ENCODE assay signal across 16 mouse cellular contexts in the genomic region with DNA sequence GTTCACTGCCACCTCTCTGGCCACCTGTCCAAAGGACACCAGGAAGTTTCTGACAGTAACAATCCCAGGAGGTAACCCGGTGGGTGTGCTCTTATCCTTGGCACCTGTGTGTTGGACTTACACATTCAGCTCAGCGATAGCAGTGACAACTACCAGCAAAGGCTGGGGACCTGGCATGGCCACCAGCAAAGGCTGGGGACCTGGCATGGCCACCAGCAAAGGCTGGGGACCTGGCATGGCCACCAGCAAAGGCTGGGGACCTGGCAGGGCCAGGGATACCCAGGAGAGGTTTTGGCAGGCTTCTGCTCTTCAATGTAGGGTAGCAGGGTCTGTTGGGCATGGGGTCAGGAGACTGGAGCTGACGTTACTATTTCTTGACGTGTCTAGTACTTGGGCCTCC. TPM values are rescaled to one million over a fixed set of nuclear protein-coding genes. Genes with fewer than 3 reads are reported as not detected.
"Had no signal": no experiment of that assay in that cellular context is flagged by ENCODE, and none has a peak within 500 bp of the region (broad histone marks: within the 10 kb centered on the region; RNA-seq: fewer than 3 reads in every experiment).

No protein-coding gene starts in this region.

- H3K4me3 ChIP-seq: lung, embryonic 15.5 days; megakaryocyte, embryonic 14.5 days; midbrain, embryonic 13.5 days; midbrain, embryonic 15.5 days; neural tube, embryonic 12.5 days; stomach, embryonic 15.5 days had no signal

- DNase-seq: lung, adult 2 months; lung, postnatal 14 days; lung, postnatal 36 days; right cerebral cortex, postnatal 14 days; thymus, adult 2 months; thymus, postnatal 25 days; thymus, postnatal 4 days had no signal

- H3K27ac ChIP-seq: lung, embryonic 15.5 days; macrophage; midbrain, embryonic 13.5 days; midbrain, embryonic 15.5 days; neural tube, embryonic 12.5 days; stomach, embryonic 15.5 days; stomach, postnatal 0 days had no signal

RNA-seq across cellular contexts. Expression of a gene that starts 12.4 kb away (rescaled TPM):
- total RNA-seq: monocyte, adult 5-6 weeks had no signal
